Mouse (Mus musculus) liver, embryonic 14.5 days (tissue): ENCODE measurements at regions not wholly inside any gene's neighbourhood (a gene's known extent, or its start where the extent isn't known, plus 50 kb on each side); places are given as distances from the start of the nearest gene placed in this dataset.

ENCODE experiments used
- CTCF ChIP-seq: IDR thresholded peaks from 2 replicates; pipeline ENCODE4 v1.5.1; 2016; ENCODE audit warnings: antibody characterized with exemption, low read depth, control low read depth
- EP300 ChIP-seq: IDR thresholded peaks from 2 replicates; pipeline ENCODE4 v1.6.1; 2016; ENCODE audit warnings: antibody characterized with exemption, low read depth

DNA sequence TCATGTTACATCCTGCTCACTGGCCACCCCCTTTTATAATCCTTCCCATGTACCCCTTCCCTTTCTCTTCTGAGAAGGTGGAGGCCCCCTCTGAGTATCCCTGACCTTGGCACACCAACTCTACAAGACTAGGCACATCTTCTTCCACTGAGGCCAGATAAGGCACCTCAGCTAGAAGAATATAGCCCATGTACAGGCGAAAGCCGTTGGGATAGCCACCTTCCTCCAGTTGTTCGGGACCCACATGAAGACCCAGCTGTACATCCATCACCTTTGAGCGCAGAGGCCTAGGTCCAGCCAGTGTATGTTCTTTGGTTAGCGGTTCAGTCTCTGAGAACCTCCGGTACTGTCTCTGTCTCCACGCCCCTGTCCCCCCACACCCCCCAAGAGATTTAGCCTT lies 189.9 kb downstream of the Spry2 start:
- TF ChIP-seq CTCF: no peak
- TF ChIP-seq EP300: no peak
